Mouse (Mus musculus) liver (tissue): Measurements from ENCODE around the gene Cnih3.
A peak's percentile ranks its signal among the peaks of the same experiment; 100 is the strongest.

ENCODE experiments used
- DNase-seq: peaks from one replicate; pipeline ENCODE4 v3.0.0-alpha.2; 2020; ENCODE audit warnings: mixed read lengths

Cnih3 gene

DNA sequence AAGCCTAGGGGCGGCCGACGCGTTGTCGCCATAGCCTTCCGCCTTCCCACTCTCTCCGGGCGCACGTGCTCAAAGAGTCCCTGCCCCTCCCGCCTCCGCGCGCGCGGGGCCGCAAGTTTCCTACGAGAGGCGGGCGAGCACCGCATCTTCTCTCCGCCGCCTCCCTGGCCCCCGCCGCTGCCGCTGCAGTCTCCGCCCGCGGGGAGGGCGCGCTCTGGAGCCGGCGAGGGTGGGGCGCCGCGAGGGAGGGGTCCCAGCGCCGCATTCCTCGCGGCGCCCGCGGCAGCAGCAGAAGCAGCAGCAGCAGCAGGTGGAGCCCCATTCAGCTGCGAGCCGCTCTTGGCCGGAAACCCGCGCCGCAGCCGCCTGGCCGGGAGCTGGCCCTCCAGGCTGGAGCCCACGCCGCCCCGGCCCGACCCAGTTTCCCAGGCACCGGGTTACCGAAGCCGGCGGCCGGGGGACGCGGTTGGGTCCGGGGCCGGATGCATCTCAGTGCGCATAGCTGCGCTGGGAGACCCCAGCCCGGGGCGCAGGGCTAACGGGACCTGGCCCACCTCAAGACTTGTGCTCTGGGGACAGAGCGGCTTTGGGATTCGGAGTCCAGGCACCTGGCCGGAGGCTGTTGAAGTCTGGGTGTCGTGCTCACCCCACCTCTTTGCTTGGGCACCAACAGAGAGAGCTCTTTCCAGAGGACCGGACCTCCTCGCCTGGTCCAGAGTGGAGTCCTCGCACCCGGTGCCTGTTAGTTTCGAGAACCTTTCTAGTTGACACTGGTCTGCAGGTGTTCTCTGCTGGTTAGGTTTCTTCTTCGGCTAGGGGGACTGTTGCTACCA is at the start of gene Cnih3:
Gene Cnih3 (plus strand): TSS at position 262 of the 833 bp plus-strand sequence.
- peak; percentile 34 for DNase-seq

DNA sequence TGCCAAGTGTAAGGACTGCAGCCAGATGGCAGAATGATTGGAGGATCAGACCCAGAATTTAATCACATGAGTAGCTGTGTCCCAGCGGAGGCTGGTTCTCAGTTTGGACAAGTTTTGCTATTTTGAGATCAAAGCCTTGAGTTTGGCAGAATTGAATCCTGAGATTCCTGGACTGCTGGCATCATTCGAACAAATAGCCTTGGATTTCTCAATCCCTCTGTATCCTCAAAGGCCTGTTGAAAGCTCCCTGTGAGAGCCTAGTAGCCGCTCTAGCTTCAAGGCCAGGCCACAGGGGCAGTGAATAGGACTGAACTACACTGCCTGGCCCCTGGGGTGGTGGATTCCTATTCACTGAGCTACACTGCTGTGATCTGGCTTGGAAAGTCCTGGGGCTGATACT is 44.4 kb upstream of the Cnih3 start:
- no peak for DNase-seq

DNA sequence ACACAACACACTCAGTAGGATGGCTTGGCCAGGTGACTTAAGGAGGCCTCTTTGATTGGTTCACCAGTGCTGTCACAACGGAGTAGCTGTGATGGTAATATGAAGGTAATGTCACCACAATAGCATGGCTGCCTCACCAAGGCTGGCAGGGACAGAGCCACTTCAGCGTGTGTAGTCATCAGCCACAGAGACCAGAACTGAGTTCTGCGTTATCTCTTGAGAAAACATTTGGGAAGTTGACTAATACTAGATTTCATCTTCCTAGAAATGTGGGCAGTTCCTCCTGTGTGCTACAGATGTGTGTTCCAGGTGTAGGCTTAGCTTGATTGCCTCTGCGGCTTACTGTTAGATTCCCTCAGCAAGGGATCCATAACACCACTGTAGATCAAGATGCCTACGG is 41.7 kb upstream of the Cnih3 start:
- DNase-seq = no peak

DNA sequence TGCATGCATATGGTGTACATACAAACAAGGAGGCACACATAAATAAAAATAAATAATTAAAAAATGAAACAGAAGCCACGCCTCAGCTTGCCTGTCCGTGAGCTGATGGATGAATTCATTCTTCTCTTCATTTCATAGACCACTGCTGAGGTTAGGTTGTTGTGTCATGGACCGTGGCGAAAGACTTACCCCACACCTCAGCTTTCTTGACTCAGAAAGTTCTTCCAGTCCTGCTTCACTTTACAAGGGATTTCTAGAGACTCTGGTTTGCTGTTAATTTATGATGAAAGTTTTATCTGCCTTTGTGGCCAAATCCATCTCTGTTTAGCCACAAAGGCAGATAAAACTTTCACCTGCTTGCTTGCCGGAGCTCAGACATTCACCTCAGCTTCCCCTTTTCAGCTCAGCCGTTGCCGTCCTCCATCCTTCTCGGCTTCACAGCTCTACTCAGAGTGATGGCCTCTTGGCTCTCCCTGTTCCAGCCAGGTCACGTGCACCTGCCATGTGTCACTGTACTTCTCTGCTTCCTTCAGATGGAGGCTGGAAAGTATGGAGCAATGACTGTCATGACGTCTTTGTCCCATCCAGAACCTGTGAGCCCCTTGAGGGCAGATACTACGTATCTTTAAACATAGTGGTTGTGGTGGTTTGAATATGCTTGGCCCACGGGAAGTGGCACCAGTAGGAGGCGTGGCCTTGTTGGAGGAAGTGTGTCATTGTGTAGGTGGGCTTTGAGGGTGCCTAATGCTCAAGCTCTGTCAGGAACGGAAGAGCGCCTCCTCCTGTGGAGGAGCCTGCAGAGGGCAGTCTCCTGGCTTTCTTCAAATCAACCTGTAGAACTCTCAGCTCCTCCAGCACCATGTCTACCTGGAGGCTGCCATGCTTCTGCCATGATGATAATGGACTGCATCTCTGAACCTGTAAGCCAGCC is 40.0 kb upstream of the Cnih3 start:
- no peak for DNase-seq

GRCm38 (mm10) chr1:181313046-181313415 is 39.4 kb upstream of the Cnih3 start:
- DNase-seq = no peak

DNA sequence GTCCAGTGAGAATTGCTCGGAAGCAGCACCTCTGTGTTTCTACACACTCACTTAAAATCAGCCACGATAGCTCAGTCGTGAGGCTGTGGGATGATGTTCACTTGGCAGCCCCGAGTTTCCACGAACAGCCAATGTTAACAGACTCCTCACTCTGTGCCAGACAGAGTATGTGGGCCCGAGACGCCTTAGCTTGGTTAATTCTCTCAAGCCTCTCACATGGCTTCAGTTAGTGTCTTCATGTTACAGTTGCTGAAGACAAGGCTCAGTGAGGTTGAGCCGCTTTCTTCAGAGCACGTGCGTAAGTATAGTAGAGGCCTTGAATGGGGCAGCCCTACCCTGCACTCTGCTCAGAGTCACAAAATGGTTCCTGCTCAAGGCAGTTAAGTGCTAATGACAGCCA is 38.1 kb upstream of the Cnih3 start:
- DNase-seq = no peak

DNA sequence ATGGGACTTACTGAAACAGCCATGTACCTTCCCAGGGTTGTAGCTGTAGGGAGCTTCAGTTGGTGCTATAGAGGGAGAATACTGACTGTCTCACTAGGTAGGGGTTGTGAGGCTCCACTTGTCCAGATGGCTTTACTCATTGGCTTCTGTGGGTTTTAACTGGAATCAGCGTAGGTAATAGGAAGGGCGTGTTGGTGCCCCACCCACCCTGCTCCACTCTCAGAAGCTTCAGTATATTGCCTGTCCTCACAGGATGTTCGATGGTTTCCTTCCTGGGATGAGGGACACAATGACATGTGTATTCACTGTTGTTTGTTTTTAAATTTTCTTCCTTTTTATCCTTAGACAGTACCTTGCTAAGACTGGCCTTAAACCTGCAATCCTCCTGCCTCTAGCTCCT is 37.1 kb upstream of the Cnih3 start:
- DNase-seq = no peak

DNA sequence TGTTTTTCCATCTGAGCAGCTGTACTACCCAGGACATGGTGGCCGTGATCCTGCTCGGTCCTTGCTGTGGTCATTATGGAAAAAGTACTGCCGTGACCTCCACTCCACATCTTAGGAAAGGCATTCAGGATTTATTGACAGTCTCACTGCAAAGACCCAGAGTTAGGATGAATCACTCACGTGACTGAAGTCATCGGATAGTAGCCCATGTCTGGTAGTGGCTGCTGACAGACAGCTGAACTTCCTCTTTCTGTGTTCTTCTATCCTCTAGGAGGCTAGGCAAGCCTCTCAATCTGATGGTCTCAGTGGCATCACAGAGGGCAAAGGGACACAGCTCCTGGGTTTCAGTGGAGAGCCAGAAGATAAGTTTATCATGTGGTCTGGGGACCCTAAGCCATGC is 35.9 kb upstream of the Cnih3 start:
- DNase-seq = no peak

DNA sequence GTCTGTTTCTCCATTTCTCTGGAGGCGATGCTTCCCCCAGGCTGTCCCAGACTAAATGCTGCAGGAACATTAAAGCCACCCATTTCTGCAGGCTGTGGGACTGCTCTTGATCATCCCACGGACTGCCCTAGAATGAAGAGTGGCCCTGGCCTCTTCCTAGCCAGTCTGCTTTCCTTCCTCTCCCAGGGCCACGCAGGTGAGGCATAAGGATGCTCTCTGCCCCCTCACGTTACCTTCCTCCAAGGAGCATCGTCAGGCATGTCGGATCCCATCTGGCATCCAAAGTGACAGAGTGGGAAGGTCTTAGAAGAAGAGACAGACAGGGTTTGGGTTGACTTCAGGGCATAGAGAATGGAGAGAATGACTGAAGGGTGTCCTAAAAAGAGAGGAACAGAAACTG is 33.0 kb upstream of the Cnih3 start:
- DNase-seq = no peak

GRCm38 (mm10) chr1:181321149-181321548 is 31.3 kb upstream of the Cnih3 start:
- no peak for DNase-seq

GRCm38 (mm10) chr1:181323134-181323533 is 29.3 kb upstream of the Cnih3 start:
- peak; percentile 54 for DNase-seq

GRCm38 (mm10) chr1:181327137-181327536 is 25.3 kb upstream of the Cnih3 start:
- DNase-seq = no peak

DNA sequence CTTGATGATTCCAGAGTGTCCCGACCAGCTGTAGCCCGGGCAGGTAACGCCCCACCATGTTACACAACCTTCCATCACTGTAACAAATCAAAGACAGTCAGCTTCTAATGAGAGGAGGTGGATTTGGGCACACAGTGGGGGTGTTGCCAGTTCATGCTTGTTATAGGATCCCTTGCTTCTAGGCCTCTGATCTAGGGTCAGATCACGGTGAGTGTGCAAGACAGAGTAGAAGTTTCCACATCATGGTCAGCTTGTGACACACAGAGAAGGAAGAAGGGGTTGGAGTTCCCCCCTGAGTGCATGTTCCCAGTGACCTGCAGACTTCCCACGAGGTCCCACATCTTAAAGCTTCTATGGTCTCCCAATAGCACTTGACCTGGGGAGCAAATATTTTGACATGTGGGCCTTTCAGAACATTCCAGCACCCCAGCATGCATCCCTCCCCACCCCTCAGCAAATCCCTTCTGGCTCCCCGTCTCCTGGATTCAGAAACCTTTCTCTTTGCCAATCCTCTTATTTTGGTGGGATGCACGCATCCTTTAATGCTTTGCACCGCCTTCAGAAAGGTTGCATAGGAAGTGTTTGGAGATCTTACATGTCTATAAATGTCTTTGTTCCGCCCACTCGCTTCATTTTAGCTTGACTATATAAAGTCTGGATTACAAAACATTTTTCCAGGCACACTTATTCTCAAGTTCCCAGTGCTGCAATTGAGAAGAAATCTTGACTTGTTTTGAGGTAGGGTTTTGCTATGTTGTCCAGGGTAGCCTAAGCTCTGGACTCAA is 24.6 kb upstream of the Cnih3 start:
- DNase-seq = no peak

- DNase-seq = peak; percentile 29
Measured at GRCm38 (mm10) chr1:181329110-181329509, 23.3 kb upstream of the Cnih3 start.

- DNase-seq = peak; percentile 28
Measured at GRCm38 (mm10) chr1:181332597-181332996, 19.8 kb upstream of the Cnih3 start.

GRCm38 (mm10) chr1:181334329-181335018 is 18.0 kb upstream of the Cnih3 start:
- peak; percentile 90 for DNase-seq

DNA sequence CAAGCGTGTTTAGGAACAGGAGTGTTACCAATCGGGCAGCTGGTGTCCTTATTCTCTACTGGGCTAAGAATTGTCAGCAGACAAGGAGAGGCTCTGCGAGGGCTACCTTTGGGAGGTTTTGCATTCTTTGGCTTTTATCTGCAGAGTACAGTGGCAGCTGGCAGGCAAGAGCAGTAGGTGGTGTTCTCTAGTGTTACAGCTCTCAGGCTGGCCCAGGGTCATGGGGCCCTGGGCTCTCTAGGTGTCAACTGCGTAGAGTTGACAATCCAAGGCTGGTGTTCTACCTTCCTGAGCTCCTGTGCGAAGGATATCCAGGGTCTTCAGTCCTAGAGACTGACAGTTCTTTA is 17.4 kb upstream of the Cnih3 start:
- DNase-seq = peak; percentile 80

- peak; percentile 30 for DNase-seq
Measured at GRCm38 (mm10) chr1:181335388-181335787, 17.0 kb upstream of the Cnih3 start.

DNA sequence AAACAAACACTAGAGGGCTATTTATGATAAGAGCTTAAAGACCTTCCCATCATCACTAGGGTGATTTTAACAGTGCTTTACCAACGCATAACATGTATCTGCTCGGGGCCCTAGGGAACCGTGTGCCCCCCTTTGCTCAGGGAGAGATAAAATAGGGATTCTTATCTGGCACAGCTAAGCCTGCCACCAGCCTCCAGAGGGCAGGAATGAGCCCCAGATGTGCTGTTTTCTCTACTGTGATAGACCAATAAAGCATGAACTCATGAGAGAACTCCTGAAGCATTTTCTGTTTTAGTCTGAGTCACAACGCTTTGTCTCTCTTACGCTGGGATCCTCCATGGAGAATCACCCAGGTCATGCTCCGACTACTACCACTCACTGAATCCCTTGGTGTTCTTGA is 15.6 kb upstream of the Cnih3 start:
- DNase-seq = peak; percentile 58

DNA sequence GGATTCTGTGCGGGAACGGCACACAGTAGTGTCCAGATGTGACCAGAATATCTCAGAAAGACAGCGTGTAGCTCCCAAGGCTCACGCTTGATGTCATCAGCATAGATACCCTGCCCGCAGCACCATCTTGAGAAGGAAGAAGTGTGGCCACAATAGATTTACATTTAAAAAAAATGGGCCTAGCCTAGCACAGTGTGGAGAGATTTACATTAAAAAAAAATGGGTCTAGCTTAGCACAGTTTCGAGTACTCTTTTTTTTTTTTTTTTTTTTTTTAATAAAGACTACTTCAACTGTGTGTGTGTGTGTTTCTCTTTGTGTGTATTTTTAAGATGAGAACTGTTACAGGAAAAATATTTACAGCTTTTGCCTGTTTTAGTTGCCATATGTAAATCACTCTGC is 13.3 kb upstream of the Cnih3 start:
- DNase-seq = no peak

GRCm38 (mm10) chr1:181345547-181345946 is 6.9 kb upstream of the Cnih3 start:
- peak; percentile 70 for DNase-seq

- DNase-seq = no peak
Measured at GRCm38 (mm10) chr1:181352043-181352366, 423 bp upstream of the Cnih3 start.
